Mouse (Mus musculus): ENCODE measurements around the gene Zc3h7a.

DNA sequence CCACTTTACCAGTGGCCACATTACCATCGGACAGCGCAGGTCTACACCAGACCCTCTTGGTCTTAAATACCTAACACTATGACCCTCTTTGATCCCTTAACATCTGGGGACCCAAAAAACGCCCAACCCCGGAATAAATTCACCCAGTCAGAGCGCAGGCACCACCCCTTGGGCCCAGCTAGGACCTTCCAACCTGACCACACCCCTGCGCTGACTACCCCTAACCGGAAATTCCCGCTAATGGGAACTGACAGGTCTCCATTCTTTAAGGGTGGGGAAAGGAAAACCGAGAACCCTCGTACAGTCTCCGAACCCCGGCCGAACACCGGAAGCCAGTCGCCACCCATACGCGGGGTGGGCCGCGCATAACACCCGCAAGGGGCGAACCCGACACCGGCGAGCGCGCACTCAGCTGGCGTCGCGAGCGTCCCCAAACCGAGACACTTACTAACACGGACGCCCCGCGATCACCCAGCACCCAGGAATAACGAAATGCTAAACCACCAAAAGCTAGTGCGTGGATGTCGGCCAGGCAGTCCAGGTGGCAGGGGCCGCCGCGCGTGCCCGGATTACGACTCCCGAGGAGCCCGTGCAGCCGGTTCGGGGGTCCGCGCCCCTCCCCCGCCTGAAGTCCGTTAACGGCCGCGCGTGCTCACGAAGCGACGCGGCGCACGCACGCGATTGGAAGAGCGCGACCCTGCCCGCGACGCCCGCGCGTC is 545 bp downstream of the Zc3h7a start:
- no peak for TF ChIP-seq POLR2A (IDR thresholded peaks at IDR 0.05; ENCODE audit: low read depth, low read length)
- no peak for TF ChIP-seq CTCF (conservative IDR thresholded peaks at IDR 0.05; ENCODE audit: insufficient read depth, insufficient read length, low read depth, low read length)
